Mouse (Mus musculus) forebrain, embryonic 10.5 days (tissue): ENCODE results near the gene Ldlrap1. TPM values are rescaled to one million over a fixed set of nuclear protein-coding genes. Genes with fewer than 3 reads are reported as not detected.
A peak's percentile ranks its signal among the peaks of the same experiment; 100 is the strongest.

ENCODE experiments used
- DNase-seq: peaks from one replicate; pipeline ENCODE4 v3.0.0-alpha.2; 2017; ENCODE audit warnings: low spot score; ENCODE audit errors: extremely low spot score
- H3K27ac ChIP-seq: fragments of 300-500 bp; sonication (generic); 2 replicates; pipeline ENCODE4 v1.5.1; 2016; ENCODE audit warnings: mild to moderate bottlenecking
- H3K27me3 ChIP-seq: fragments of 300-500 bp; sonication (generic); 2 replicates; pipeline ENCODE4 v1.6.1; 2016; ENCODE audit warnings: mild to moderate bottlenecking; ENCODE audit not compliant: poor library complexity, severe bottlenecking
- H3K36me3 ChIP-seq: fragments of 300-500 bp; sonication (generic); replicated peaks from 2 replicates; pipeline ENCODE4 v1.6.1; 2016; ENCODE audit warnings: mild to moderate bottlenecking, moderate library complexity
- H3K4me1 ChIP-seq: fragments of 300-500 bp; sonication (generic); 2 replicates; pipeline ENCODE4 v1.6.1; 2016
- H3K4me3 ChIP-seq: fragments of 300-500 bp; sonication (generic); 2 replicates; pipeline ENCODE4 v1.5.1; 2016; ENCODE audit warnings: mild to moderate bottlenecking, moderate library complexity
- H3K9me3 ChIP-seq: fragments of 300-500 bp; sonication (generic); 2 replicates; pipeline ENCODE4 v1.6.1; 2016; ENCODE audit warnings: mild to moderate bottlenecking, moderate library complexity
- WGBS: fragments of 180-500 bp; shearing (Covaris S2); methylation state at CpG from one replicate; pipeline ENCODE4 v1.1.7; 2016; 5-methylcytosine and 5-hydroxymethylcytosine counted together
- polyA plus RNA-seq: library from polyadenylated mRNA; unstranded; fragments of >200 nt; fragmentation: Nextera tagmentation; extraction: Ambion mirVana; gene quantifications from 2 replicates; pipeline ENCODE4 v1.2.1, GENCODE M21; 2016

Ldlrap1 gene
- polyA plus RNA-seq, 1 experiment from 2014 or later = 9.6 TPM

DNA sequence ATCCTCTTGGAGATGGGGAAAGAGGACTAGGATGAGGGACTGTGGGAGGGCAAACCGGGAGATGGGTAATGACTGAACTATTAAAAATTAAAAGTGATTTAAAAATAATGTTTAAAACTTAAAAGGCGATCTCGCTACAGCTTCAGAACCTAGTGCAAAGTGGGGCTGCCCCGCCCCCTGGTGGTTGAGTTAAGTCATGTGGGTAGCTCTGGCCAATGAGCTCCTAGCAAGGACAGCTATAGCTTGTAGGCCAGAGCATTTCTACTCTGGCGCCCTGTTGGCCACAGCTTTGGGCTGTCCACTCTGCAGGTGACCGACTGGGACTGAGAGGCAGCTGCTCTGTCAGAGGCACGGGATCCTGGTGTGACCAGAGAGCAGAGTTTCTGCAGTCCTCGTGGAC lies 53.9 kb downstream of the Ldlrap1 start:
- WGBS = 9% methylated on average over 8 of the region's 8 CpGs
- peak overlapping the region; percentile 24 for H3K4me3 ChIP-seq
- DNase-seq = peak; percentile 75
- no peaks in the 10 kb centered on the region for H3K27me3 ChIP-seq
- H3K9me3 ChIP-seq = no peaks in the 10 kb centered on the region
- H3K36me3 ChIP-seq = no peaks in the 10 kb centered on the region
- H3K27ac ChIP-seq = peak overlapping the region; percentile 74
- peaks cover 19% of the 10 kb centered on the region for H3K4me1 ChIP-seq

- DNase-seq = no peak
- Histone ChIP-seq H3K36me3 (no peaks in the 10 kb centered on the region), H3K9me3 (no peaks in the 10 kb centered on the region), H3K4me1 (peaks cover 56% of the 10 kb centered on the region), H3K27ac (no peak overlapping the region), H3K27me3 (peaks cover 54% of the 10 kb centered on the region), H3K4me3 (no peak overlapping the region)
- WGBS = 67% methylated on average over 5 of the region's 5 CpGs
Observed at GRCm38 (mm10) chr4:134705311-134705710, 62.5 kb downstream of the Ldlrap1 start.

DNA sequence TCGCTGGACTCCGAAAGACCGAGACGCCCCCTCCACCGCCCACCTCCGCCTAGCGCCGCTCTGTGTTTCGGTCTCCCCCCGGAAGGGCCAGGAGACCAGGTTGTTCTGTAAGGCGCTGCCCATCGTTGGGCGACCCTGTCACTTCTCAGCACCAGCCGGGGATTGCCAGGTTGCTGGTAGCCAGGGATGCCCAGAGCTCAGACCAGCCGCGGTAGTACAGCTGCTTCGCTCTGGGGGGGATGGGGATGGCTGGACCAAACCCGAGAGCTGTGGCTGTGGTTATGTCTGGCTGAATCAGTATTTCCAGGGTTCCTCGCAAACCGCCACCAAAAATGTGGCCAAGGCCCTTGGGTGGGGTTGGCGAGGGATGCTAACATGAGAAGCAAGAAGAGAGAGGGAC lies 63.2 kb downstream of the Ldlrap1 start:
- H3K36me3 ChIP-seq = no peaks in the 10 kb centered on the region
- peak overlapping the region; percentile 67 for H3K4me3 ChIP-seq
- H3K9me3 ChIP-seq = no peaks in the 10 kb centered on the region
- peaks cover 49% of the 10 kb centered on the region for H3K4me1 ChIP-seq
- peak overlapping the region; percentile 79 for H3K27ac ChIP-seq
- no peak for DNase-seq
- under 1% methylated on average over 21 of the region's 21 CpGs for WGBS
- H3K27me3 ChIP-seq = peaks cover 54% of the 10 kb centered on the region

DNA sequence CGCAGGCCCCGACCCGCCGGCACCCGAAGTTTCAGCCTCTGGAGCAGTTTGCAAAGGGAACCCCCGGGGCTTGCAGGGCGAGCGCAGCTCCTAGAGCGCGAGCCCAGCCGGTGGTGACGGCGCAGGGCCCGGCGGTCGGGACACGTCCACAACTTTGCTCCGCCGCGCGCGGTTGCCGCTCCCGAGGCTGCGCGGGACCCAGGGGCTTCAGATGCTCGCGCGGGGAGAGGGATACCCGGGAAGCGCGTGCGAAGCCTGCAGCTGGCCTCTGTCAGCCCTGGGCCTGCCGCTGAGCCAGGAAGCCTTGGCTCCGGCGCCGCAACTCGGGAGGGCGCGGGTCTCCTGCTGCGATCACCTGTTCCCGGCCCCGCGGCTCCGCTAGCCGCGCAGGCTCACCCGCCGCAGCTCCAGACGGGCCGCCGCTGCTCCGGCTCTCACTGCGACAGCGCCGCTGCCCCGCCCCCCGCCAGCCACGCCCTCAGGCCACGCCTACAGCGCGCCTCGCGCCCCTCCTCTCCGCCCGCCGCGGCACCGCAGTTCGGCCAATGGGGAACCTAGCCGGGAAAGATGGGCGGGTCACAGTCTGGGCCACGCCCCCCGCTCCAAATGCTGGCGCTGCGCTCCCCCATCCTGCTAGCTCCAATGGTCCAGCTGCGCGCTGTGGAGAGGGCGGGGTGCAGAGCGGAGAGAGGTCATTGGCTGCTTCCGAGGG lies 63.8 kb downstream of the Ldlrap1 start, which contains the start of gene Man1c1:
Gene Man1c1, minus strand, starts transcription at position 456 of the 712 bp plus-strand sequence.
- DNase-seq = peak; percentile 99
- no peaks in the 10 kb centered on the region for H3K9me3 ChIP-seq
- peaks cover 54% of the 10 kb centered on the region for H3K27me3 ChIP-seq
- WGBS = under 1% methylated on average over 73 of the region's 81 CpGs
- H3K27ac ChIP-seq = peak within 1 kb of the TSS; percentile 79
- H3K4me1 ChIP-seq = peaks cover 45% of the 10 kb centered on the region
- peak within 1 kb of the TSS; percentile 67 for H3K4me3 ChIP-seq
- no peaks in the 10 kb centered on the region for H3K36me3 ChIP-seq

DNA sequence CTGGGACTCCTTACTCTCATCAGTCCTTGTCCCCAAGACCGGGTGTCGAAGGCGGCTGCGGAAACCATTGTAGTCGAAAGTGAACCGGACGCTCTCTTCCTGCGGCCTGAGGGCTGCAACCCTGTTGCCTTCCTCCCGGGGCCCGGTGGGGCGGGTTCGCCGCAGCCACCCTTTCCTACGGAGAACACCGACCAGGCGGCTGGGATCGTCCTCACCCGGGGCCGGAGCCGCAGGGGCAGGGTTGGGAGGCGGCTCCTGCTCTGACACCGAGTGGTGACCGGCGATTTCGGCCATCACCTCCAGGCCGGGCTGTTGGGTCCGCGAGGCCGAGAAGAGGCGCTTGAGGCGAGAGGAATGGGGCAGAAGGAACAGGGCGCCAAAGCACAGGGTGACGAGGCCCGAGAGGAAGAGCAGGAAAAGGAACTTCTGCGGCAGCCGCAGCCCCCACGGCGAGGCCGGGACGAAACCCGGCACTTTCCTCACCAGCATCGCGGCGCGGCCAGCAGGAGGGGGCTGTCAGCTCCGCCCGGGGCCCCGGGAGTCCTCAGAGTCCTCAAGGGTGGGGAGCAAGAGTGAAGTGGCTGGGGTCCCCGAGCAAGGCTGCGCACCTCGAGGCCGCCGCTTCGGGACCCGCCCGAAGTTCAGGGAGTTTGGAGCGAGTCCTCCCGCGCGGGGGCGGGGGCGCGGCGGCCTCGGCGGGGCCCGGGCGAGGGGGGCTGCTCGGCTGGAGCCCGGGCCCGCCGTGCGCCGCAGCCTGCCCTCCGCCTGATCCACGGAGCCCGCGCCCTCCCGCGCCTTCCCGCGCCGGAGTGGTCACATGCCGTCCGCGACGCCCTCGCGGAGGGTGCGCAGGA lies 64.6 kb downstream of the Ldlrap1 start:
- Histone ChIP-seq H3K27me3 (peaks cover 54% of the 10 kb centered on the region), H3K36me3 (no peaks in the 10 kb centered on the region; the same call in 1 of the 2 replicates), H3K9me3 (no peaks in the 10 kb centered on the region), H3K4me1 (peaks cover 45% of the 10 kb centered on the region), H3K4me3 (peak overlapping the region; percentile 67), H3K27ac (peak overlapping the region; percentile 79)
- under 1% methylated on average over 90 of the region's 90 CpGs for WGBS
- peak; percentile 47 for DNase-seq

- H3K9me3 ChIP-seq = no peaks in the 10 kb centered on the region
- H3K36me3 ChIP-seq = peaks cover 5% of the 10 kb centered on the region; the same call in 1 of the 2 replicates
- H3K27ac ChIP-seq = 0 out of 2 replicates have a peak overlapping the region, but pooled peaks have one; percentile 20
- peaks cover 51% of the 10 kb centered on the region for H3K27me3 ChIP-seq
- peak overlapping the region; percentile 67 for H3K4me3 ChIP-seq
- H3K4me1 ChIP-seq = peaks cover 45% of the 10 kb centered on the region
- peak; percentile 74 for DNase-seq
- 38% methylated on average over 6 of the region's 6 CpGs for WGBS
Observed at GRCm38 (mm10) chr4:134701934-134702333, 65.9 kb downstream of the Ldlrap1 start.

DNA sequence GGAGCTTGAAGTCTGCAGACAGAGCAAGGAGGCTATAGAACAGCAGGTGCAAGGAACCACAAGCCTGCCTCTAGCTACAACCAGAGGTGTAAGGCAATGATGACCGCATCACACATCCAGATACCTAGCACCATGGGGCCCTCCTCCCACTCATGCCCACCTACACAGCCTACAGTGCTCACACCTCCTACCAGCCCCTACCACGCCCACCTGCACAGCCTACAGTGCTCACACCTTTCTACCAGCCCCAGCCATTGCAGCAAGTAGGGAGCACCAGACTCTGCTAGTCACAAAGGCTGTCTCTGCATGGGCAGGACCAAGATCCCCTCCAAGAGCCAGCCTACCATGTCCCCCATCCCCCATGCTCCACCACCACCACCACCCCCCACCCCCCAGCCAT lies 66.9 kb downstream of the Ldlrap1 start:
- Histone ChIP-seq H3K4me3 (peak overlapping the region; percentile 67; the same call in 1 of the 2 replicates), H3K36me3 (peaks cover 5% of the 10 kb centered on the region; the same call in 1 of the 2 replicates), H3K27ac (no peak overlapping the region), H3K9me3 (no peaks in the 10 kb centered on the region), H3K4me1 (peaks cover 45% of the 10 kb centered on the region), H3K27me3 (peaks cover 47% of the 10 kb centered on the region)
- WGBS = 76% methylated on average over 2 of the region's 2 CpGs
- DNase-seq = no peak

- Histone ChIP-seq H3K4me1 (no peaks in the 10 kb centered on the region), H3K36me3 (peaks cover 10% of the 10 kb centered on the region; the same call in 1 of the 2 replicates), H3K27me3 (no peaks in the 10 kb centered on the region), H3K27ac (no peak overlapping the region), H3K4me3 (no peak overlapping the region), H3K9me3 (peaks cover 5% of the 10 kb centered on the region)
- no peak for DNase-seq
- 82% methylated on average over 9 of the region's 9 CpGs for WGBS
Observed at GRCm38 (mm10) chr4:134693202-134693940, 74.5 kb downstream of the Ldlrap1 start.

GRCm38 (mm10) chr4:134692388-134692787 lies 75.4 kb downstream of the Ldlrap1 start:
- H3K36me3 ChIP-seq = peaks cover 4% of the 10 kb centered on the region; the same call in 1 of the 2 replicates
- 98% methylated on average over 1 of the region's 1 CpGs for WGBS
- no peaks in the 10 kb centered on the region for H3K27me3 ChIP-seq
- no peak overlapping the region for H3K27ac ChIP-seq
- peaks cover 5% of the 10 kb centered on the region for H3K9me3 ChIP-seq
- H3K4me3 ChIP-seq = no peak overlapping the region
- H3K4me1 ChIP-seq = no peaks in the 10 kb centered on the region
- DNase-seq = no peak

Other genes with a start within 250 kb of the Ldlrap1 start
- 113 and 115 TPM in 2 replicates for gene Mtfr1l, start 232.6 kb downstream of the Ldlrap1 start, polyA plus RNA-seq
- 8.3 and 9.3 TPM in 2 replicates for gene Selenon, start 215.9 kb downstream of the Ldlrap1 start, polyA plus RNA-seq
- gene Man1c1, start 63.7 kb downstream of the Ldlrap1 start, polyA plus RNA-seq = 2.3 and 2.8 TPM in 2 replicates
- 33.0 and 35.0 TPM in 2 replicates for gene Maco1, start 85.3 kb upstream of the Ldlrap1 start, polyA plus RNA-seq
- gene Rhd, start 96.5 kb upstream of the Ldlrap1 start, polyA plus RNA-seq = 10.6 and 14.5 TPM in 2 replicates
- 107 and 112 TPM in 2 replicates for gene Tmem50a, start 147.0 kb upstream of the Ldlrap1 start, polyA plus RNA-seq
- 278 and 295 TPM in 2 replicates for gene Rsrp1, start 155.6 kb upstream of the Ldlrap1 start, polyA plus RNA-seq
- 64.4 and 65.9 TPM in 2 replicates for gene Syf2, start 162.9 kb upstream of the Ldlrap1 start, polyA plus RNA-seq